18 mouse cellular contexts compared by ENCODE assay signal in the genomic region with DNA sequence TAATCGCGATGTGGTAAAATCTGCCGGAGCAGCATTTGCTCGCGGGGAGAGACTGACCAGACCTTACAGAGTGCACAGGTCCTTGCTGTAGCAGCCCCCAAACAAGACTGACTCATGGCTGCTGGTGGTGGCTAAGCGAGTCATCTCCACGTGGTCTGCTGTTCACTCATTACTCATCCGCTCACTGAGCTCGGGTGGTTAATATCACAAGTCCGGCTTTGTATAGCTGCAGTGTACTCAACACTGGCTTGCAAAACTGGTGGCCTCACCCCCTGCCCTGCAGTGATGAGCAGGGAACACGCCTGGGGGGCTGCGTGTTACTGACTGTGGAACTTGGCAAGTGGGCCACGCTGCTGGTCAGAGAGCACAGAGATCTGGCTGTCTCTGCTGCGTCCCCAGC. TPM values are rescaled to one million over a fixed set of nuclear protein-coding genes. Genes with fewer than 3 reads are reported as not detected.
DNase-seq lines count a peak whose midpoint lies in the region; ATAC-seq and TF ChIP-seq lines count a peak whose summit lies in the region.
"Had no signal": no experiment of that assay in that cellular context is flagged by ENCODE, and none has a peak within 500 bp of the region (broad histone marks: within the 10 kb centered on the region; RNA-seq: fewer than 3 reads in every experiment).

No protein-coding gene starts in this region.

- H3K79me2 ChIP-seq in MEL (ENCODE audit: control insufficient read depth, insufficient read depth, low read length, poor library complexity) = 0 out of 2 replicates have a peak, but pooled peaks cover 2% of the 10 kb centered on the region

- no peak for TF ChIP-seq RAD21 in MEL (IDR thresholded peaks at IDR 0.05; ENCODE audit: low read depth, low read length)

- ATAC-seq in stomach, embryonic 16.5 days (ENCODE audit: insufficient read depth, low FRiP score) = peak; percentile 25; the same call in 1 of the 2 replicates
- ATAC-seq in hindbrain, embryonic 12.5 days (ENCODE audit: low FRiP score) = no peak
- ATAC-seq: intestine, postnatal 0 days; lung, postnatal 0 days had no signal

- H3K4me3 ChIP-seq in MEL (ENCODE audit: control insufficient read depth in 1 of 2, insufficient read depth in 1 of 2, low read depth in 2 of 2, low read length in 2 of 2) = no peak overlapping the region
- H3K4me3 ChIP-seq in stomach, embryonic 16.5 days (replicated peaks; ENCODE audit: low read length) = no peak overlapping the region
- H3K4me3 ChIP-seq in midbrain, embryonic 10.5 days = no peak overlapping the region
- H3K4me3 ChIP-seq in hindbrain, embryonic 12.5 days = no peak overlapping the region
- H3K4me3 ChIP-seq: hindbrain, embryonic 13.5 days; limb, embryonic 13.5 days; liver, embryonic 15.5 days; neural tube, embryonic 12.5 days had no signal

- peak; percentile 28 for DNase-seq in layer of hippocampus, adult 11-12 months (ENCODE audit: low spot score)
- DNase-seq in layer of hippocampus, postnatal 10 days (ENCODE audit: low spot score in 2 of 2) = no peak
- peak; percentile 34 for DNase-seq in MEL (ENCODE audit: low read depth, low spot score)
- DNase-seq in adrenal gland, postnatal 25 days = peak; percentile 33
- DNase-seq in midbrain, embryonic 10.5 days (ENCODE audit: low spot score) = no peak
- DNase-seq in heart, adult 18-20 months = no peak
- DNase-seq: cerebellum, adult 2 months; gastrocnemius, postnatal 25 days; right cerebral cortex, postnatal 25 days; thymus, postnatal 4 days had no signal

- TF ChIP-seq CTCF in MEL (IDR thresholded peaks at IDR 0.05 in 2 of 3, conservative IDR thresholded peaks at IDR 0.05 in 1 of 3; ENCODE audit: control insufficient read depth in 1 of 3, insufficient read depth in 1 of 3, low read depth in 2 of 3, low read length in 3 of 3, poor library complexity in 1 of 3, severe bottlenecking in 1 of 3) = no peak

- WGBS in stomach, embryonic 16.5 days = 69% methylated on average over 14 of the region's 14 CpGs
- WGBS in midbrain, embryonic 10.5 days = 91% methylated on average over 14 of the region's 14 CpGs
- 87% methylated on average over 14 of the region's 14 CpGs for WGBS in hindbrain, embryonic 12.5 days

- H3K9me3 ChIP-seq in MEL (replicated peaks; ENCODE audit: insufficient read depth, low read length) = no peaks in the 10 kb centered on the region
- H3K9me3 ChIP-seq in stomach, embryonic 16.5 days (replicated peaks; ENCODE audit: control insufficient read depth, low read length) = no peaks in the 10 kb centered on the region
- no peaks in the 10 kb centered on the region for H3K9me3 ChIP-seq in midbrain, embryonic 10.5 days (replicated peaks)
- H3K9me3 ChIP-seq in hindbrain, embryonic 12.5 days (replicated peaks) = no peaks in the 10 kb centered on the region
- H3K9me3 ChIP-seq: hindbrain, embryonic 13.5 days; limb, embryonic 13.5 days; liver, embryonic 15.5 days; neural tube, embryonic 12.5 days had no signal

- H3K36me3 ChIP-seq in MEL (ENCODE audit: control insufficient read depth in 1 of 2, insufficient read depth in 2 of 2, low read length in 2 of 2) = peaks cover 14 to 21% of the 10 kb centered on the region in 2 experiments
- H3K36me3 ChIP-seq in stomach, embryonic 16.5 days (ENCODE audit: control insufficient read depth, insufficient read depth, low read length) = no peaks in the 10 kb centered on the region
- no peaks in the 10 kb centered on the region for H3K36me3 ChIP-seq in midbrain, embryonic 10.5 days
- H3K36me3 ChIP-seq in hindbrain, embryonic 12.5 days = no peaks in the 10 kb centered on the region
- H3K36me3 ChIP-seq: hindbrain, embryonic 13.5 days; limb, embryonic 13.5 days; neural tube, embryonic 12.5 days had no signal

- H3K4me2 ChIP-seq in stomach, embryonic 16.5 days (ENCODE audit: low read depth, low read length) = no peak overlapping the region
- H3K4me2 ChIP-seq in hindbrain, embryonic 12.5 days (replicated peaks) = no peak overlapping the region
- H3K4me2 ChIP-seq: hindbrain, embryonic 13.5 days; limb, embryonic 13.5 days; liver, embryonic 15.5 days; neural tube, embryonic 12.5 days had no signal

- H3K27me3 ChIP-seq in MEL (ENCODE audit: control insufficient read depth in 1 of 2, insufficient read depth in 2 of 2, low read length in 2 of 2) = no peaks in the 10 kb centered on the region
- H3K27me3 ChIP-seq in stomach, embryonic 16.5 days (ENCODE audit: control insufficient read depth, insufficient read depth, low read length) = no peaks in the 10 kb centered on the region
- no peaks in the 10 kb centered on the region for H3K27me3 ChIP-seq in midbrain, embryonic 10.5 days (ENCODE audit: low read depth, poor library complexity, severe bottlenecking)
- no peaks in the 10 kb centered on the region for H3K27me3 ChIP-seq in hindbrain, embryonic 12.5 days
- H3K27me3 ChIP-seq: hindbrain, embryonic 13.5 days; limb, embryonic 13.5 days; liver, embryonic 15.5 days; neural tube, embryonic 12.5 days had no signal

- peaks cover 2 to 23% of the 10 kb centered on the region in 2 experiments; a peak in 3 of 4 replicates for H3K4me1 ChIP-seq in MEL (ENCODE audit: control insufficient read depth in 1 of 2, insufficient read depth in 2 of 2, low read length in 2 of 2)
- no peaks in the 10 kb centered on the region for H3K4me1 ChIP-seq in stomach, embryonic 16.5 days (ENCODE audit: control insufficient read depth, insufficient read depth, low read length)
- H3K4me1 ChIP-seq in midbrain, embryonic 10.5 days = no peaks in the 10 kb centered on the region
- H3K4me1 ChIP-seq in hindbrain, embryonic 12.5 days = no peaks in the 10 kb centered on the region
- H3K4me1 ChIP-seq: hindbrain, embryonic 13.5 days; neural tube, embryonic 12.5 days had no signal

- no peak overlapping the region for H3K9ac ChIP-seq in MEL (ENCODE audit: control insufficient read depth, low read depth, low read length, poor library complexity, severe bottlenecking)
- no peak overlapping the region for H3K9ac ChIP-seq in stomach, embryonic 16.5 days (ENCODE audit: low read length)
- H3K9ac ChIP-seq in hindbrain, embryonic 12.5 days = no peak overlapping the region
- H3K9ac ChIP-seq: hindbrain, embryonic 13.5 days; limb, embryonic 13.5 days; liver, embryonic 15.5 days; neural tube, embryonic 12.5 days had no signal

- H3K27ac ChIP-seq in MEL (ENCODE audit: control insufficient read depth, low read depth, low read length) = no peak overlapping the region
- no peak overlapping the region for H3K27ac ChIP-seq in stomach, embryonic 16.5 days (ENCODE audit: low read length)
- H3K27ac ChIP-seq in midbrain, embryonic 10.5 days (replicated peaks) = no peak overlapping the region
- H3K27ac ChIP-seq in hindbrain, embryonic 12.5 days = no peak overlapping the region
- H3K27ac ChIP-seq: hindbrain, embryonic 13.5 days; limb, embryonic 13.5 days; liver, embryonic 15.5 days; neural tube, embryonic 12.5 days had no signal

- no peak for TF ChIP-seq POLR2A in MEL (IDR thresholded peaks at IDR 0.05; ENCODE audit: control insufficient read depth in 1 of 2, insufficient read depth in 1 of 2, low read depth in 1 of 2, low read length in 2 of 2, poor library complexity in 1 of 2)

- TF ChIP-seq EP300 in MEL (IDR thresholded peaks at IDR 0.05; ENCODE audit: low read depth in 1 of 2, low read length in 2 of 2) = no peak

TF ChIP-seq in MEL, 35 proteins besides CTCF, POLR2A, EP300 and RAD21:
- no peak for TF ChIP-seq ELF1 (IDR thresholded peaks at IDR 0.05; ENCODE audit: low read depth, low read length)
- TF ChIP-seq KAT2A (conservative IDR thresholded peaks at IDR 0.05; ENCODE audit: low read depth, low read length) = no peak
- no peak for TF ChIP-seq SMC3 (IDR thresholded peaks at IDR 0.05; ENCODE audit: low read depth, low read length)
- TF ChIP-seq POLR2AphosphoS2 (IDR thresholded peaks at IDR 0.05; ENCODE audit: low read length) = no peak
- TF ChIP-seq CHD2 (IDR thresholded peaks at IDR 0.05; ENCODE audit: low read length) = no peak
- no peak for TF ChIP-seq MAFK (IDR thresholded peaks at IDR 0.05; ENCODE audit: borderline replicate concordance, low read depth, low read length)
- TF ChIP-seq MEF2A (IDR thresholded peaks at IDR 0.05; ENCODE audit: extremely low read depth, insufficient replicate concordance, low read depth, low read length, poor library complexity, severe bottlenecking) = no peak
- no peak for TF ChIP-seq RCOR1 (IDR thresholded peaks at IDR 0.05; ENCODE audit: low read depth, low read length)
- no peak for TF ChIP-seq ZC3H11A (IDR thresholded peaks at IDR 0.05; ENCODE audit: low read depth, low read length)
- TF ChIP-seq HCFC1 (IDR thresholded peaks at IDR 0.05; ENCODE audit: low read depth, low read length) = no peak
- TF ChIP-seq MYC (IDR thresholded peaks at IDR 0.05; ENCODE audit: low read depth, low read length) = no peak
- no peak for TF ChIP-seq NELFE (IDR thresholded peaks at IDR 0.05; ENCODE audit: low read depth, low read length)
- no peak for TF ChIP-seq POLR2AphosphoS5 (IDR thresholded peaks at IDR 0.05; ENCODE audit: borderline replicate concordance, low read depth, low read length)
- no peak for TF ChIP-seq GABPA (IDR thresholded peaks at IDR 0.05; ENCODE audit: low read depth, low read length)
- no peak for TF ChIP-seq NRF1 (IDR thresholded peaks at IDR 0.05; ENCODE audit: insufficient read depth, low read depth, low read length, poor library complexity, severe bottlenecking)
- no peak for TF ChIP-seq JUND (IDR thresholded peaks at IDR 0.05; ENCODE audit: low read depth, low read length)
- no peak for TF ChIP-seq ZMIZ1 (IDR thresholded peaks at IDR 0.05; ENCODE audit: low read depth, low read length)
- TF ChIP-seq MXI1 (IDR thresholded peaks at IDR 0.05; ENCODE audit: low read depth, low read length) = no peak
- TF ChIP-seq TCF12 (IDR thresholded peaks at IDR 0.05; ENCODE audit: low read depth, low read length) = no peak

RNA-seq across cellular contexts. Expression of gene Steap3, which starts 36.1 kb away (rescaled TPM):
- total RNA-seq in layer of hippocampus, postnatal 10 days (2021) = 1 to 10 TPM; 7.9 to 8.9 TPM
- total RNA-seq in MEL (2012; rRNA removed) = 83.2 and 101 TPM in 2 replicates
- 10 to 100 TPM; 50.2 to 98.2 TPM for polyA plus RNA-seq in MEL (2012; ENCODE audit: insufficient read depth in 1 of 2, insufficient read length in 2 of 2, low read depth in 1 of 2, low replicate concordance in 2 of 2, missing spikeins in 1 of 2)
- total RNA-seq in adrenal gland, postnatal 25 days (2021) = 28.9 and 48.9 TPM in 2 replicates
- 5.2 and 8.2 TPM in 2 replicates for polyA plus RNA-seq in stomach, embryonic 16.5 days (2015; fragmentation: Nextera tagmentation; extraction: Ambion mirVana)
- polyA plus RNA-seq in midbrain, embryonic 10.5 days (2016; fragmentation: Nextera tagmentation; extraction: Ambion mirVana) = 3.4 and 3.5 TPM in 2 replicates
- total RNA-seq in heart, adult 18-20 months (2021) = 10 to 100 TPM; 25.5 to 26.5 TPM
- polyA plus RNA-seq in hindbrain, embryonic 12.5 days (2016; fragmentation: Nextera tagmentation; extraction: Ambion mirVana) = 2.4 and 3.6 TPM in 2 replicates

Comparison
In these comparisons a context has a peak if more than half of its experiments do, and no peak if none do; other contexts are left out.
1. DNase-seq: peak in layer of hippocampus, adult 11-12 months (single experiment), MEL (single experiment) and adrenal gland, postnatal 25 days (single experiment); none in layer of hippocampus, postnatal 10 days (0 of 2), midbrain, embryonic 10.5 days (single experiment) and heart, adult 18-20 months (0 of 2).